Comparison of ENCODE assay signal across 8 mouse cellular contexts in genomic region chr6:6216507-6217285, GRCm38 (mm10). TPM values are rescaled to one million over a fixed set of nuclear protein-coding genes. Genes with fewer than 3 reads are reported as not detected.
DNase-seq lines count a peak whose midpoint lies in the region; ATAC-seq and TF ChIP-seq lines count a peak whose summit lies in the region.

Slc25a13 (minus strand) TSS chr6:6217173.

- WGBS in embryonic facial prominence, embryonic 11.5 days = under 1% methylated on average over 50 of the region's 51 CpGs
- WGBS in heart, embryonic 13.5 days = under 1% methylated on average over 51 of the region's 51 CpGs
- WGBS in kidney, postnatal 0 days = under 1% methylated on average over 50 of the region's 51 CpGs

- TF ChIP-seq CTCF in kidney, postnatal 0 days (IDR thresholded peaks at IDR 0.05; ENCODE audit: low read depth) = no peak

- no peaks in the 10 kb centered on the region for H3K36me3 ChIP-seq in embryonic facial prominence, embryonic 11.5 days (replicated peaks; ENCODE audit: control insufficient read depth, insufficient read depth, low read depth, low read length)
- H3K36me3 ChIP-seq in heart, embryonic 13.5 days = no peaks in the 10 kb centered on the region
- no peaks in the 10 kb centered on the region for H3K36me3 ChIP-seq in kidney, postnatal 0 days (ENCODE audit: insufficient read depth, low read length)

- no peaks in the 10 kb centered on the region for H3K9me3 ChIP-seq in embryonic facial prominence, embryonic 11.5 days (replicated peaks; ENCODE audit: control insufficient read depth, low read length)
- H3K9me3 ChIP-seq in heart, embryonic 13.5 days = no peaks in the 10 kb centered on the region
- no peaks in the 10 kb centered on the region for H3K9me3 ChIP-seq in kidney, postnatal 0 days (replicated peaks; ENCODE audit: low read length)

- H3K9ac ChIP-seq in embryonic facial prominence, embryonic 11.5 days (replicated peaks; ENCODE audit: low read length) = peak within 1 kb of the TSS; percentile 86
- H3K9ac ChIP-seq in heart, embryonic 13.5 days = peak within 1 kb of the TSS; percentile 87
- H3K9ac ChIP-seq in kidney, postnatal 0 days (ENCODE audit: low read depth, low read length) = peak within 1 kb of the TSS; percentile 64

- H3K27me3 ChIP-seq in embryonic facial prominence, embryonic 11.5 days (ENCODE audit: control insufficient read depth, insufficient read depth, low read length) = no peaks in the 10 kb centered on the region
- H3K27me3 ChIP-seq in heart, embryonic 13.5 days (replicated peaks) = no peaks in the 10 kb centered on the region; the same call in 1 of the 2 replicates
- H3K27me3 ChIP-seq in kidney, postnatal 0 days (ENCODE audit: insufficient read depth, low read length) = no peaks in the 10 kb centered on the region

- peak; percentile 96 for ATAC-seq in embryonic facial prominence, embryonic 11.5 days (replicated peaks; ENCODE audit: insufficient number of reproducible peaks, low FRiP score, low TSS enrichment, low read depth)
- peak; percentile 85 for ATAC-seq in heart, embryonic 13.5 days (ENCODE audit: extremely low read depth, insufficient number of reproducible peaks, low FRiP score, low TSS enrichment)
- ATAC-seq in kidney, postnatal 0 days (replicated peaks; ENCODE audit: low FRiP score, low read depth) = peak; percentile 97

- peak within 1 kb of the TSS; percentile 85 for H3K27ac ChIP-seq in embryonic facial prominence, embryonic 11.5 days (replicated peaks; ENCODE audit: low read depth, low read length)
- H3K27ac ChIP-seq in heart, embryonic 13.5 days (replicated peaks) = peak within 1 kb of the TSS; percentile 83
- peak within 1 kb of the TSS; percentile 79 for H3K27ac ChIP-seq in kidney, postnatal 0 days

- H3K4me3 ChIP-seq in embryonic facial prominence, embryonic 11.5 days (ENCODE audit: low read depth, low read length) = peak within 1 kb of the TSS; percentile 72
- H3K4me3 ChIP-seq in heart, embryonic 13.5 days = peak within 1 kb of the TSS; percentile 79
- peak within 1 kb of the TSS; percentile 53 for H3K4me3 ChIP-seq in kidney, postnatal 0 days (replicated peaks; ENCODE audit: low read depth, low read length)

- peak within 1 kb of the TSS; percentile 89 for H3K4me2 ChIP-seq in embryonic facial prominence, embryonic 11.5 days (ENCODE audit: low read depth, low read length)
- H3K4me2 ChIP-seq in heart, embryonic 13.5 days = peak within 1 kb of the TSS; percentile 84
- peak within 1 kb of the TSS; percentile 83 for H3K4me2 ChIP-seq in kidney, postnatal 0 days (ENCODE audit: low read length)

- peak; percentile 25 to 27 for DNase-seq in CD8-positive naive resting alpha-beta T cell, adult 2 months (ENCODE audit: low read depth in 2 of 2, low spot score in 2 of 2)
- peak; percentile 91 for DNase-seq in adrenal gland, postnatal 14 days
- peak; percentile 79 for DNase-seq in embryonic facial prominence, embryonic 11.5 days (ENCODE audit: low spot score)
- peak; percentile 70 for DNase-seq in kidney, postnatal 0 days (ENCODE audit: low spot score)
- DNase-seq in lung, postnatal 14 days = peak; percentile 70
- DNase-seq in ovary, postnatal 14 days (ENCODE audit: low spot score) = peak; percentile 55
- peak; percentile 75 for DNase-seq in thymus, postnatal 4 days

- no peaks in the 10 kb centered on the region for H3K4me1 ChIP-seq in embryonic facial prominence, embryonic 11.5 days (ENCODE audit: control insufficient read depth, insufficient read depth, low read length)
- peaks cover 39% of the 10 kb centered on the region for H3K4me1 ChIP-seq in heart, embryonic 13.5 days
- H3K4me1 ChIP-seq in kidney, postnatal 0 days (replicated peaks; ENCODE audit: insufficient read depth, low read length) = no peaks in the 10 kb centered on the region

RNA-seq across cellular contexts. Expression of gene Slc25a13, which starts in this region (rescaled TPM):
- 16.7 and 32.3 TPM in 2 replicates for total RNA-seq in adrenal gland, postnatal 14 days (2021)
- polyA plus RNA-seq in embryonic facial prominence, embryonic 11.5 days (2014; fragmentation: Nextera tagmentation; extraction: Ambion mirVana) = 42.5 and 42.8 TPM in 2 replicates
- 55.3 and 58.9 TPM in 2 replicates for polyA plus RNA-seq in heart, embryonic 13.5 days (2015; fragmentation: Nextera tagmentation; extraction: Ambion mirVana)
- polyA plus RNA-seq in kidney, postnatal 0 days (2015; fragmentation: Nextera tagmentation; extraction: Ambion mirVana) = 55.2 and 59.0 TPM in 2 replicates

Comparison
In these comparisons a context has a peak if more than half of its experiments do, and no peak if none do; other contexts are left out.
1. Peak in every context shown above with its lines: DNase-seq, ATAC-seq, H3K4me3 ChIP-seq and H3K27ac ChIP-seq.
2. DNase-seq: peak in every context shown above with its lines; median percentile 91 in adrenal gland, postnatal 14 days; 79 in embryonic facial prominence, embryonic 11.5 days; 75 in thymus, postnatal 4 days; 70 in kidney, postnatal 0 days; 70 in lung, postnatal 14 days; 55 in ovary, postnatal 14 days; 26 in CD8-positive naive resting alpha-beta T cell, adult 2 months.